Mouse (Mus musculus) embryonic fibroblast, embryonic 13.5 days (primary cell): ENCODE data around the gene Alkbh2. TPM values are rescaled to one million over a fixed set of nuclear protein-coding genes. Genes with fewer than 3 reads are reported as not detected.

ENCODE experiments used
- H3K27ac ChIP-seq: 2 replicates; pipeline ENCODE4 v1.5.1; 2012; ENCODE audit warnings: low read length, control low read depth, inconsistent platforms; ENCODE audit not compliant: insufficient read depth
- H3K4me1 ChIP-seq: 2 replicates; pipeline ENCODE4 v1.6.1; 2011; ENCODE audit warnings: low read length; ENCODE audit not compliant: control insufficient read depth, insufficient read depth
- H3K4me3 ChIP-seq: 2 replicates; pipeline ENCODE4 v1.5.1; 2011; ENCODE audit warnings: mild to moderate bottlenecking, control low read depth, low read length; ENCODE audit not compliant: insufficient read depth
- CTCF ChIP-seq: IDR thresholded peaks from 2 replicates; pipeline ENCODE4 v1.5.1; 2011; ENCODE audit warnings: mild to moderate bottlenecking, control low read depth, low read length, moderate library complexity, borderline replicate concordance; ENCODE audit not compliant: insufficient read depth
- POLR2A ChIP-seq: IDR thresholded peaks from 2 replicates; pipeline ENCODE4 v1.6.1; 2011; ENCODE audit warnings: low read depth, mild to moderate bottlenecking, control low read depth, low read length, moderate library complexity
- polyA plus RNA-seq: library from polyadenylated mRNA; stranded (reverse); fragments of >200 nt; gene quantifications from 2 replicates; pipeline ENCODE4 v1.2.4, GENCODE M21; 2011; ENCODE audit warnings: low read depth; ENCODE audit not compliant: missing spikeins, insufficient read length

The Alkbh2 gene
- polyA plus RNA-seq, 1 experiment, result 5.6 TPM

- Histone ChIP-seq H3K4me1 (no peaks in the 10 kb centered on the region), H3K27ac (no peak overlapping the region), H3K4me3 (no peak overlapping the region)
- TF ChIP-seq POLR2A (no peak), CTCF (no peak)
Measured at GRCm38 (mm10) chr5:114147043-114147972, 19.3 kb upstream of the Alkbh2 start.

GRCm38 (mm10) chr5:114146028-114146888 is 18.2 kb upstream of the Alkbh2 start, which contains the start of gene Acacb:
Acacb (plus strand) TSS chr5:114146535.
- Histone ChIP-seq H3K4me3 (no peak within 1 kb of the TSS), H3K27ac (no peak within 1 kb of the TSS), H3K4me1 (no peaks in the 10 kb centered on the region)
- TF ChIP-seq POLR2A, result no peak
- TF ChIP-seq CTCF, result no peak

GRCm38 (mm10) chr5:114139175-114139574 is 11.2 kb upstream of the Alkbh2 start:
- Histone ChIP-seq H3K4me3 (no peak overlapping the region), H3K4me1 (peaks cover 8% of the 10 kb centered on the region), H3K27ac (no peak overlapping the region)
- TF ChIP-seq POLR2A, result no peak
- no peak for TF ChIP-seq CTCF

- no peak overlapping the region for H3K4me3 ChIP-seq
- TF ChIP-seq CTCF (no peak), POLR2A (no peak)
- H3K27ac ChIP-seq, result no peak overlapping the region
- peaks cover 8% of the 10 kb centered on the region for H3K4me1 ChIP-seq
Measured at GRCm38 (mm10) chr5:114138277-114139164, 10.5 kb upstream of the Alkbh2 start.

GRCm38 (mm10) chr5:114137481-114138276 is 9.7 kb upstream of the Alkbh2 start:
- TF ChIP-seq POLR2A, result no peak
- H3K4me1 ChIP-seq, result peaks cover 8% of the 10 kb centered on the region
- no peak overlapping the region for H3K4me3 ChIP-seq
- no peak overlapping the region for H3K27ac ChIP-seq

- Histone ChIP-seq H3K4me3 (no peak overlapping the region), H3K27ac (no peak overlapping the region), H3K4me1 (peaks cover 8% of the 10 kb centered on the region)
- TF ChIP-seq CTCF, result no peak
- no peak for TF ChIP-seq POLR2A
Measured at GRCm38 (mm10) chr5:114135516-114135915, 7.5 kb upstream of the Alkbh2 start.

- no peak overlapping the region for H3K4me3 ChIP-seq
- TF ChIP-seq CTCF, result peak; percentile 28; the same call in 1 of the 2 replicates
- no peak for TF ChIP-seq POLR2A
- peaks cover 8% of the 10 kb centered on the region for H3K4me1 ChIP-seq
- no peak overlapping the region for H3K27ac ChIP-seq
Measured at GRCm38 (mm10) chr5:114134091-114134534, 6.1 kb upstream of the Alkbh2 start.

- Histone ChIP-seq H3K4me1 (peaks cover 7% of the 10 kb centered on the region), H3K27ac (no peak overlapping the region), H3K4me3 (no peak overlapping the region)
- no peak for TF ChIP-seq POLR2A
- no peak for TF ChIP-seq CTCF
Measured at GRCm38 (mm10) chr5:114132841-114133240, 4.8 kb upstream of the Alkbh2 start.
